In genomic region chr10:96398562-96399288, GRCm38 (mm10) we compare ENCODE assay signal across 11 mouse cellular contexts.
DNase-seq lines count a peak whose midpoint lies in the region; ATAC-seq and TF ChIP-seq lines count a peak whose summit lies in the region.
"Had no signal": no experiment of that assay in that cellular context is flagged by ENCODE, and none has a peak within 500 bp of the region (broad histone marks: within the 10 kb centered on the region; RNA-seq: fewer than 3 reads in every experiment).

No protein-coding gene starts in this region.

- H3K79me2 ChIP-seq in CH12.LX (replicated peaks; ENCODE audit: control insufficient read depth, extremely low read depth, insufficient read depth, poor library complexity, severe bottlenecking), result no peaks in the 10 kb centered on the region

- WGBS in kidney, embryonic 16.5 days, result 38% methylated on average over 9 of the region's 9 CpGs
- WGBS in forebrain, postnatal 0 days, result 49% methylated on average over 9 of the region's 9 CpGs
- 76% methylated on average over 9 of the region's 9 CpGs for WGBS in neural tube, embryonic 14.5 days
- 81% methylated on average over 9 of the region's 9 CpGs for WGBS in liver, embryonic 11.5 days

- H3K4me1 ChIP-seq in kidney, embryonic 16.5 days (ENCODE audit: insufficient read depth, low read length), result peaks cover 23% of the 10 kb centered on the region
- peaks cover 12 to 30% of the 10 kb centered on the region in 2 experiments for H3K4me1 ChIP-seq in CH12.LX (ENCODE audit: control insufficient read depth in 1 of 2, insufficient read depth in 2 of 2)
- no peaks in the 10 kb centered on the region for H3K4me1 ChIP-seq in forebrain, postnatal 0 days (ENCODE audit: insufficient read depth)
- H3K4me1 ChIP-seq in neural tube, embryonic 14.5 days (ENCODE audit: control insufficient read depth, insufficient read depth, low read length), result peaks cover 6% of the 10 kb centered on the region; the same call in 1 of the 2 replicates
- no peaks in the 10 kb centered on the region for H3K4me1 ChIP-seq in liver, embryonic 11.5 days (replicated peaks; ENCODE audit: control insufficient read depth, insufficient read depth, low read length)

- H3K9me3 ChIP-seq in kidney, embryonic 16.5 days (ENCODE audit: low read length), result no peaks in the 10 kb centered on the region
- H3K9me3 ChIP-seq in CH12.LX (replicated peaks; ENCODE audit: low read length), result no peaks in the 10 kb centered on the region
- no peaks in the 10 kb centered on the region for H3K9me3 ChIP-seq in forebrain, postnatal 0 days (ENCODE audit: low read length)
- no peaks in the 10 kb centered on the region for H3K9me3 ChIP-seq in neural tube, embryonic 14.5 days (ENCODE audit: control insufficient read depth, low read length)
- no peaks in the 10 kb centered on the region for H3K9me3 ChIP-seq in liver, embryonic 11.5 days (ENCODE audit: control insufficient read depth, low read length)
- H3K9me3 ChIP-seq: lung, embryonic 15.5 days had no signal

- H3K27ac ChIP-seq in kidney, embryonic 16.5 days (ENCODE audit: low read length), result no peak overlapping the region
- no peak overlapping the region for H3K27ac ChIP-seq in CH12.LX (ENCODE audit: insufficient read depth, low read depth)
- 0 out of 2 replicates have a peak overlapping the region, but pooled peaks have one; percentile 2 for H3K27ac ChIP-seq in forebrain, postnatal 0 days (ENCODE audit: low read depth, low read length)
- no peak overlapping the region for H3K27ac ChIP-seq in neural tube, embryonic 14.5 days (ENCODE audit: low read depth, low read length)
- no peak overlapping the region for H3K27ac ChIP-seq in liver, embryonic 11.5 days (ENCODE audit: low read depth, low read length)

- no peak overlapping the region for H3K4me3 ChIP-seq in kidney, embryonic 16.5 days (ENCODE audit: low read length)
- H3K4me3 ChIP-seq in CH12.LX (replicated peaks in 1 of 3; ENCODE audit: low read depth in 2 of 3, low read length in 2 of 3, poor library complexity in 1 of 3), result no peak overlapping the region
- H3K4me3 ChIP-seq in forebrain, postnatal 0 days (ENCODE audit: low read depth, low read length), result no peak overlapping the region
- H3K4me3 ChIP-seq in neural tube, embryonic 14.5 days (ENCODE audit: low read depth, low read length), result no peak overlapping the region
- H3K4me3 ChIP-seq in liver, embryonic 11.5 days (ENCODE audit: low read depth, low read length), result no peak overlapping the region
- H3K4me3 ChIP-seq: lung, embryonic 15.5 days had no signal

- H3K9ac ChIP-seq in kidney, embryonic 16.5 days (replicated peaks; ENCODE audit: low read length), result no peak overlapping the region
- H3K9ac ChIP-seq in CH12.LX (ENCODE audit: insufficient read depth, low read depth), result no peak overlapping the region
- no peak overlapping the region for H3K9ac ChIP-seq in forebrain, postnatal 0 days
- H3K9ac ChIP-seq in neural tube, embryonic 14.5 days (replicated peaks; ENCODE audit: low read depth, low read length), result no peak overlapping the region
- H3K9ac ChIP-seq in liver, embryonic 11.5 days (ENCODE audit: low read depth, low read length), result no peak overlapping the region
- H3K9ac ChIP-seq: lung, embryonic 15.5 days had no signal

- H3K36me3 ChIP-seq in kidney, embryonic 16.5 days (ENCODE audit: insufficient read depth, low read length), result no peaks in the 10 kb centered on the region
- H3K36me3 ChIP-seq in CH12.LX (replicated peaks in 1 of 2; ENCODE audit: control insufficient read depth in 1 of 2, insufficient read depth in 1 of 2, low read length in 1 of 2), result no peaks in the 10 kb centered on the region
- no peaks in the 10 kb centered on the region for H3K36me3 ChIP-seq in forebrain, postnatal 0 days (ENCODE audit: insufficient read depth)
- no peaks in the 10 kb centered on the region for H3K36me3 ChIP-seq in neural tube, embryonic 14.5 days (ENCODE audit: control insufficient read depth, insufficient read depth, low read length)
- no peaks in the 10 kb centered on the region for H3K36me3 ChIP-seq in liver, embryonic 11.5 days (ENCODE audit: control insufficient read depth, insufficient read depth, low read length)
- H3K36me3 ChIP-seq: lung, embryonic 15.5 days had no signal

- H3K4me2 ChIP-seq in kidney, embryonic 16.5 days (replicated peaks; ENCODE audit: low read depth, low read length), result no peak overlapping the region
- no peak overlapping the region for H3K4me2 ChIP-seq in CH12.LX (ENCODE audit: insufficient read depth, low read depth, poor library complexity, severe bottlenecking)
- no peak overlapping the region for H3K4me2 ChIP-seq in forebrain, postnatal 0 days (ENCODE audit: low read depth)
- H3K4me2 ChIP-seq in neural tube, embryonic 14.5 days (ENCODE audit: low read depth, low read length), result no peak overlapping the region
- no peak overlapping the region for H3K4me2 ChIP-seq in liver, embryonic 11.5 days
- H3K4me2 ChIP-seq: lung, embryonic 15.5 days had no signal

- dilution Hi-C loops in CH12.LX (cut with MboI; ENCODE audit: extremely low pct_ligation_motif_present, extremely low pct_unique_long_range_greater_than_20kb, low sequenced_read_pairs), result no loop called here

- in situ Hi-C loops in CH12.LX (cut with MboI; ENCODE audit: low pct_ligation_motif_present, low pct_unique_long_range_greater_than_20kb, low sequenced_read_pairs), result no loop called here

- no peak for TF ChIP-seq EP300 in CH12.LX (IDR thresholded peaks at IDR 0.05; ENCODE audit: low read length)

- no peak for DNase-seq in kidney, adult 8-10 months
- peak; percentile 61 for DNase-seq in CH12.LX (ENCODE audit: extremely low read depth)
- no peak for DNase-seq in forebrain, postnatal 0 days
- no peak for DNase-seq in gastrocnemius, postnatal 4 days (ENCODE audit: low spot score in 2 of 2)
- DNase-seq in liver, embryonic 11.5 days (ENCODE audit: low spot score), result no peak
- DNase-seq in frontal cortex, adult 2 months (ENCODE audit: extremely low spot score in 1 of 2, low spot score in 1 of 2), result no peak
- DNase-seq: cerebellum, adult 2 months; heart, postnatal 36 days had no signal

- peak; percentile 84 for ATAC-seq in kidney, embryonic 16.5 days (ENCODE audit: low FRiP score, low TSS enrichment)
- peak; percentile 40 for ATAC-seq in forebrain, postnatal 0 days
- peak; percentile 44; the same call in 1 of the 2 replicates for ATAC-seq in neural tube, embryonic 14.5 days (ENCODE audit: low read depth)
- ATAC-seq in liver, embryonic 11.5 days (replicated peaks; ENCODE audit: low FRiP score), result no peak

- no peak for TF ChIP-seq CTCF in CH12.LX (conservative IDR thresholded peaks at IDR 0.05 in 1 of 2, IDR thresholded peaks at IDR 0.05 in 1 of 2; ENCODE audit: low read depth in 2 of 2, low read length in 2 of 2)
- no peak for TF ChIP-seq CTCF in forebrain, postnatal 0 days (IDR thresholded peaks at IDR 0.05; ENCODE audit: low read depth)

- no peaks in the 10 kb centered on the region for H3K27me3 ChIP-seq in kidney, embryonic 16.5 days (ENCODE audit: insufficient read depth, low read length)
- H3K27me3 ChIP-seq in CH12.LX (replicated peaks), result no peaks in the 10 kb centered on the region
- H3K27me3 ChIP-seq in forebrain, postnatal 0 days (ENCODE audit: insufficient read depth, low read length), result no peaks in the 10 kb centered on the region
- H3K27me3 ChIP-seq in neural tube, embryonic 14.5 days (ENCODE audit: control insufficient read depth, insufficient read depth, low read length), result no peaks in the 10 kb centered on the region
- H3K27me3 ChIP-seq in liver, embryonic 11.5 days (replicated peaks; ENCODE audit: control insufficient read depth, insufficient read depth, low read length), result no peaks in the 10 kb centered on the region
- H3K27me3 ChIP-seq: lung, embryonic 15.5 days had no signal

- TF ChIP-seq POLR2A in CH12.LX (IDR thresholded peaks at IDR 0.05; ENCODE audit: low read depth, low read length), result no peak

- TF ChIP-seq RAD21 in CH12.LX (IDR thresholded peaks at IDR 0.05; ENCODE audit: low read depth, low read length), result no peak

TF ChIP-seq in CH12.LX, 34 proteins besides CTCF, POLR2A, EP300 and RAD21:
- TF ChIP-seq MYC (IDR thresholded peaks at IDR 0.05; ENCODE audit: low read depth, low read length), result no peak
- TF ChIP-seq MAX (IDR thresholded peaks at IDR 0.05; ENCODE audit: low read length), result peak; percentile 75
- peak; percentile 27; the same call in 1 of the 2 replicates for TF ChIP-seq MXI1 (IDR thresholded peaks at IDR 0.05; ENCODE audit: low read depth, low read length)
- TF ChIP-seq BHLHE40 (IDR thresholded peaks at IDR 0.05; ENCODE audit: low read depth, low read length), result peak; percentile 90
- peak; percentile 38; the same call in 1 of the 2 replicates for TF ChIP-seq ETS1 (conservative IDR thresholded peaks at IDR 0.05; ENCODE audit: low read depth, low read length)
- 0 out of 2 replicates have a peak, but pooled peaks have one; percentile 8 for TF ChIP-seq IRF4 (IDR thresholded peaks at IDR 0.05; ENCODE audit: low read depth, low read length)
- TF ChIP-seq ZKSCAN1 (IDR thresholded peaks at IDR 0.05; ENCODE audit: borderline replicate concordance, low read depth, low read length), result no peak
- TF ChIP-seq ZNF384 (IDR thresholded peaks at IDR 0.05; ENCODE audit: low read depth, low read length), result peak; percentile 72
- peak; percentile 43 for TF ChIP-seq USF1 (IDR thresholded peaks at IDR 0.05; ENCODE audit: low read depth, low read length)
